Mouse (Mus musculus) embryonic fibroblast, embryonic 13.5 days (primary cell): Measurements from ENCODE around the gene Commd9. TPM values are rescaled to one million over a fixed set of nuclear protein-coding genes. Genes with fewer than 3 reads are reported as not detected.

Source experiments
- H3K27ac ChIP-seq: 2 replicates; pipeline ENCODE4 v1.5.1; 2012; ENCODE audit warnings: low read length, control low read depth, inconsistent platforms; ENCODE audit not compliant: insufficient read depth
- H3K4me1 ChIP-seq: 2 replicates; pipeline ENCODE4 v1.6.1; 2011; ENCODE audit warnings: low read length; ENCODE audit not compliant: control insufficient read depth, insufficient read depth
- H3K4me3 ChIP-seq: 2 replicates; pipeline ENCODE4 v1.5.1; 2011; ENCODE audit warnings: mild to moderate bottlenecking, control low read depth, low read length; ENCODE audit not compliant: insufficient read depth
- CTCF ChIP-seq: IDR thresholded peaks from 2 replicates; pipeline ENCODE4 v1.5.1; 2011; ENCODE audit warnings: mild to moderate bottlenecking, control low read depth, low read length, moderate library complexity, borderline replicate concordance; ENCODE audit not compliant: insufficient read depth
- POLR2A ChIP-seq: IDR thresholded peaks from 2 replicates; pipeline ENCODE4 v1.6.1; 2011; ENCODE audit warnings: low read depth, mild to moderate bottlenecking, control low read depth, low read length, moderate library complexity
- polyA plus RNA-seq: library from polyadenylated mRNA; stranded (reverse); fragments of >200 nt; gene quantifications from 2 replicates; pipeline ENCODE4 v1.2.4, GENCODE M21; 2011; ENCODE audit warnings: low read depth; ENCODE audit not compliant: missing spikeins, insufficient read length

Gene Commd9
- polyA plus RNA-seq, 1 experiment = 46.0 TPM

GRCm38 (mm10) chr2:101950716-101951520 lies 64.9 kb downstream of the Commd9 start:
- TF ChIP-seq POLR2A = no peak
- no peak for TF ChIP-seq CTCF

More at GRCm38 (mm10) chr2:101950716-101951520, 64.9 kb downstream of the Commd9 start:
- Histone ChIP-seq H3K4me1 (no peaks in the 10 kb centered on the region), H3K4me3 (no peak overlapping the region), H3K27ac (no peak overlapping the region)

Other genes with a start within 250 kb of the Commd9 start
- gene Rag1, start 236.7 kb upstream of the Commd9 start, polyA plus RNA-seq = not detected in 2 replicates
- gene B230118H07Rik, start 236.7 kb upstream of the Commd9 start, polyA plus RNA-seq = 23.6 and 24.1 TPM in 2 replicates
- 11.0 and 11.8 TPM in 2 replicates for gene Traf6, start 207.8 kb upstream of the Commd9 start, polyA plus RNA-seq
- 3.9 and 4.5 TPM in 2 replicates for gene Prr5l, start 3.2 kb upstream of the Commd9 start, polyA plus RNA-seq